Mouse (Mus musculus) intestine, embryonic 15.5 days (tissue): ENCODE results near the gene Sf3b3. TPM values are rescaled to one million over a fixed set of nuclear protein-coding genes. Genes with fewer than 3 reads are reported as not detected.
"Not testable (repeated sequence)": the region's sequence is repeated elsewhere in the genome, so short reads cannot be mapped to it uniquely, and the experiment has no call there.

Source experiments
- ATAC-seq: fragments of 200-750 bp; cut with Nextera tagmentation; 2 replicates; pipeline ENCODE4 v1.8.0; 2017; ENCODE audit warnings: moderate TSS enrichment, moderate library complexity
- H3K27ac ChIP-seq: fragments of 300-500 bp; sonication (generic); 2 replicates; pipeline ENCODE4 v1.5.1; 2015; ENCODE audit warnings: mild to moderate bottlenecking, inconsistent platforms
- H3K27me3 ChIP-seq: fragments of 300-500 bp; sonication (generic); replicated peaks from 2 replicates; pipeline ENCODE4 v1.6.1; 2015; ENCODE audit warnings: inconsistent platforms
- H3K36me3 ChIP-seq: fragments of 300-500 bp; sonication (generic); 2 replicates; pipeline ENCODE4 v1.6.1; 2015; ENCODE audit warnings: inconsistent platforms
- H3K4me1 ChIP-seq: fragments of 300-500 bp; sonication (generic); replicated peaks from 2 replicates; pipeline ENCODE4 v1.6.1; 2015; ENCODE audit warnings: inconsistent platforms
- H3K4me2 ChIP-seq: fragments of 300-500 bp; sonication (generic); replicated peaks from 2 replicates; pipeline ENCODE4 v1.6.1; 2015; ENCODE audit warnings: mild to moderate bottlenecking, inconsistent platforms
- H3K4me3 ChIP-seq: fragments of 300-500 bp; sonication (generic); replicated peaks from 2 replicates; pipeline ENCODE4 v1.5.1; 2015; ENCODE audit warnings: inconsistent platforms
- H3K9ac ChIP-seq: fragments of 300-500 bp; sonication (generic); 2 replicates; pipeline ENCODE4 v1.6.1; 2015; ENCODE audit warnings: inconsistent platforms
- H3K9me3 ChIP-seq: fragments of 300-500 bp; sonication (generic); 2 replicates; pipeline ENCODE4 v1.6.1; 2016; ENCODE audit warnings: inconsistent platforms
- WGBS: fragments of 180-500 bp; shearing (Covaris S2); methylation state at CpG from one replicate; pipeline ENCODE4 v1.1.7; 2015; 5-methylcytosine and 5-hydroxymethylcytosine counted together
- polyA plus RNA-seq: library from polyadenylated mRNA; unstranded; fragments of >200 nt; fragmentation: Nextera tagmentation; extraction: Ambion mirVana; gene quantifications from 2 replicates; pipeline ENCODE4 v1.2.1, GENCODE M21; 2015

Gene Sf3b3
- polyA plus RNA-seq, 1 experiment from 2014 or later, result 126 TPM

GRCm38 (mm10) chr8:110797086-110797485 lies 49.5 kb downstream of the Sf3b3 start:
- Histone ChIP-seq H3K9me3 (no peaks in the 10 kb centered on the region), H3K36me3 (no peaks in the 10 kb centered on the region), H3K27ac (no peak overlapping the region), H3K4me3 (no peak overlapping the region), H3K27me3 (no peaks in the 10 kb centered on the region), H3K4me1 (peaks cover 11% of the 10 kb centered on the region), H3K9ac (no peak overlapping the region), H3K4me2 (no peak overlapping the region)
- WGBS, result 92% methylated on average over 8 of the region's 8 CpGs
- ATAC-seq, result no peak

GRCm38 (mm10) chr8:110794363-110794965 lies 52.1 kb downstream of the Sf3b3 start:
- peaks cover 18% of the 10 kb centered on the region for H3K4me1 ChIP-seq
- WGBS, result 88% methylated on average over 7 of the region's 7 CpGs
- ATAC-seq, result no peak
- H3K9me3 ChIP-seq, result no peaks in the 10 kb centered on the region
- H3K27ac ChIP-seq, result no peak overlapping the region
- no peaks in the 10 kb centered on the region for H3K36me3 ChIP-seq
- H3K4me3 ChIP-seq, result no peak overlapping the region
- H3K4me2 ChIP-seq, result no peak overlapping the region
- H3K9ac ChIP-seq, result no peak overlapping the region
- no peaks in the 10 kb centered on the region for H3K27me3 ChIP-seq

GRCm38 (mm10) chr8:110793936-110794335 lies 52.7 kb downstream of the Sf3b3 start:
- WGBS, result 93% methylated on average over 9 of the region's 9 CpGs
- no peak overlapping the region for H3K9ac ChIP-seq
- no peak overlapping the region for H3K4me3 ChIP-seq
- H3K27me3 ChIP-seq, result no peaks in the 10 kb centered on the region
- H3K4me1 ChIP-seq, result peaks cover 18% of the 10 kb centered on the region
- no peaks in the 10 kb centered on the region for H3K36me3 ChIP-seq
- ATAC-seq, result no peak
- H3K27ac ChIP-seq, result 0 out of 2 replicates have a peak overlapping the region, but pooled peaks have one; percentile 80
- H3K9me3 ChIP-seq, result no peaks in the 10 kb centered on the region
- H3K4me2 ChIP-seq, result no peak overlapping the region

- peak overlapping the region; percentile 51 for H3K4me2 ChIP-seq
- no peaks in the 10 kb centered on the region for H3K9me3 ChIP-seq
- no peaks in the 10 kb centered on the region for H3K27me3 ChIP-seq
- no peak overlapping the region for H3K4me3 ChIP-seq
- 76% methylated on average over 9 of the region's 9 CpGs for WGBS
- H3K9ac ChIP-seq, result no peak overlapping the region
- no peaks in the 10 kb centered on the region for H3K36me3 ChIP-seq
- no peak for ATAC-seq
- H3K27ac ChIP-seq, result peak overlapping the region; percentile 80
- peaks cover 18% of the 10 kb centered on the region for H3K4me1 ChIP-seq
These were observed 53.1 kb downstream of the Sf3b3 start for GRCm38 (mm10) chr8:110793511-110793910.

- H3K27ac ChIP-seq, result peak overlapping the region; percentile 80
- H3K4me1 ChIP-seq, result peaks cover 18% of the 10 kb centered on the region
- no peaks in the 10 kb centered on the region for H3K9me3 ChIP-seq
- H3K4me2 ChIP-seq, result peak overlapping the region; percentile 51
- peak overlapping the region; percentile 14 for H3K4me3 ChIP-seq
- WGBS, result 24% methylated on average over 11 of the region's 11 CpGs
- H3K36me3 ChIP-seq, result no peaks in the 10 kb centered on the region
- no peaks in the 10 kb centered on the region for H3K27me3 ChIP-seq
- H3K9ac ChIP-seq, result no peak overlapping the region
- ATAC-seq, result peak; percentile 93
These were observed 53.9 kb downstream of the Sf3b3 start for GRCm38 (mm10) chr8:110792574-110793200.

- no peaks in the 10 kb centered on the region for H3K36me3 ChIP-seq
- H3K4me2 ChIP-seq, result no peak overlapping the region
- H3K4me3 ChIP-seq, result no peak overlapping the region
- no peak for ATAC-seq
- 73% methylated on average over 10 of the region's 10 CpGs for WGBS
- H3K9ac ChIP-seq, result no peak overlapping the region
- no peaks in the 10 kb centered on the region for H3K9me3 ChIP-seq
- H3K27me3 ChIP-seq, result no peaks in the 10 kb centered on the region
- H3K27ac ChIP-seq, result no peak overlapping the region
- H3K4me1 ChIP-seq, result peaks cover 18% of the 10 kb centered on the region
These were observed 55.4 kb downstream of the Sf3b3 start for GRCm38 (mm10) chr8:110791164-110791563.

- H3K27ac ChIP-seq, result no peak overlapping the region
These were observed 56.3 kb downstream of the Sf3b3 start for GRCm38 (mm10) chr8:110790270-110790669.

GRCm38 (mm10) chr8:110789571-110789970 lies 57.0 kb downstream of the Sf3b3 start:
- no peak overlapping the region for H3K27ac ChIP-seq
- no peak overlapping the region for H3K4me3 ChIP-seq
- peaks cover 18% of the 10 kb centered on the region for H3K4me1 ChIP-seq
- H3K9ac ChIP-seq, result no peak overlapping the region
- H3K27me3 ChIP-seq, result no peaks in the 10 kb centered on the region
- no peaks in the 10 kb centered on the region for H3K36me3 ChIP-seq
- no peaks in the 10 kb centered on the region for H3K9me3 ChIP-seq
- no peak for ATAC-seq
- H3K4me2 ChIP-seq, result no peak overlapping the region
- WGBS, result 63% methylated on average over 12 of the region's 12 CpGs

More at GRCm38 (mm10) chr8:110790270-110790669, 56.3 kb downstream of the Sf3b3 start:
- H3K27me3 ChIP-seq, result no peaks in the 10 kb centered on the region
- peaks cover 18% of the 10 kb centered on the region for H3K4me1 ChIP-seq
- H3K4me3 ChIP-seq, result no peak overlapping the region
- H3K36me3 ChIP-seq, result no peaks in the 10 kb centered on the region
- H3K9ac ChIP-seq, result no peak overlapping the region
- no peak for ATAC-seq
- no peak overlapping the region for H3K4me2 ChIP-seq
- H3K9me3 ChIP-seq, result no peaks in the 10 kb centered on the region
- 45% methylated on average over 6 of the region's 6 CpGs for WGBS

- Histone ChIP-seq H3K9ac (no peak overlapping the region), H3K36me3 (no peaks in the 10 kb centered on the region), H3K4me2 (no peak overlapping the region), H3K4me1 (peaks cover 18% of the 10 kb centered on the region), H3K9me3 (no peaks in the 10 kb centered on the region), H3K27ac (no peak overlapping the region), H3K27me3 (no peaks in the 10 kb centered on the region), H3K4me3 (no peak overlapping the region)
- no peak for ATAC-seq
- WGBS, result 55% methylated on average over 12 of the region's 12 CpGs
These were observed 57.6 kb downstream of the Sf3b3 start for GRCm38 (mm10) chr8:110788981-110789380.

- ATAC-seq, result no peak
- no peaks in the 10 kb centered on the region for H3K36me3 ChIP-seq
- H3K9me3 ChIP-seq, result no peaks in the 10 kb centered on the region
- H3K4me1 ChIP-seq, result 0 out of 2 replicates have a peak, but pooled peaks cover 7% of the 10 kb centered on the region
- no peak overlapping the region for H3K4me3 ChIP-seq
- 84% methylated on average over 9 of the region's 9 CpGs for WGBS
- H3K4me2 ChIP-seq, result no peak overlapping the region
- no peak overlapping the region for H3K9ac ChIP-seq
- H3K27ac ChIP-seq, result no peak overlapping the region
- H3K27me3 ChIP-seq, result no peaks in the 10 kb centered on the region
These were observed 59.1 kb downstream of the Sf3b3 start for GRCm38 (mm10) chr8:110787411-110787954.

- H3K4me1 ChIP-seq, result 0 out of 2 replicates have a peak, but pooled peaks cover 7% of the 10 kb centered on the region
- no peak overlapping the region for H3K9ac ChIP-seq
- H3K9me3 ChIP-seq, result no peaks in the 10 kb centered on the region
- no peak overlapping the region for H3K27ac ChIP-seq
- ATAC-seq, result no peak
- H3K36me3 ChIP-seq, result no peaks in the 10 kb centered on the region
- H3K4me3 ChIP-seq, result no peak overlapping the region
- no peaks in the 10 kb centered on the region for H3K27me3 ChIP-seq
- WGBS, result 70% methylated on average over 8 of the region's 8 CpGs
- H3K4me2 ChIP-seq, result no peak overlapping the region
These were observed 59.7 kb downstream of the Sf3b3 start for GRCm38 (mm10) chr8:110786934-110787333.

- ATAC-seq, H3K27me3 ChIP-seq, H3K4me1 ChIP-seq, H3K4me3 ChIP-seq, H3K4me2 ChIP-seq, H3K9ac ChIP-seq, H3K36me3 ChIP-seq, H3K27ac ChIP-seq, H3K9me3 ChIP-seq: not testable (repeated sequence)
- WGBS, result 75% methylated on average over 7 of the region's 7 CpGs
These were observed 60.1 kb downstream of the Sf3b3 start for GRCm38 (mm10) chr8:110786501-110786900.
